Mouse (Mus musculus) forebrain, postnatal 0 days (tissue): ENCODE measurements at regions not wholly inside any gene's neighbourhood (a gene's known extent, or its start where the extent isn't known, plus 50 kb on each side); places are given as distances from the start of the nearest gene placed in this dataset.

Experiments
- ATAC-seq: fragments of 200-750 bp; cut with Nextera tagmentation; 2 replicates; pipeline ENCODE4 v1.8.0; 2017; ENCODE audit warnings: mild to moderate bottlenecking, moderate library complexity
- DNase-seq: peaks from one replicate; pipeline ENCODE4 v3.0.0-alpha.2; 2015
- H3K27ac ChIP-seq: fragments of 300-500 bp; sonication (generic); 2 replicates; pipeline ENCODE4 v1.5.1; 2014; ENCODE audit warnings: low read depth, mild to moderate bottlenecking, antibody characterized with exemption, low read length, moderate library complexity, mixed read lengths
- H3K27me3 ChIP-seq: fragments of 300-500 bp; sonication (generic); 2 replicates; pipeline ENCODE4 v1.6.1; 2014; ENCODE audit warnings: mild to moderate bottlenecking, low read length, mixed read lengths; ENCODE audit not compliant: insufficient read depth
- H3K36me3 ChIP-seq: fragments of 300-500 bp; sonication (generic); 2 replicates; pipeline ENCODE4 v1.6.1; 2014; ENCODE audit warnings: mild to moderate bottlenecking, moderate library complexity; ENCODE audit not compliant: insufficient read depth
- H3K4me1 ChIP-seq: fragments of 300-500 bp; sonication (generic); 2 replicates; pipeline ENCODE4 v1.6.1; 2014; ENCODE audit warnings: antibody characterized with exemption; ENCODE audit not compliant: insufficient read depth
- H3K4me2 ChIP-seq: fragments of 300-500 bp; sonication (generic); 2 replicates; pipeline ENCODE4 v1.6.1; 2014; ENCODE audit warnings: low read depth, mild to moderate bottlenecking, moderate library complexity
- H3K4me3 ChIP-seq: fragments of 300-500 bp; sonication (generic); 2 replicates; pipeline ENCODE4 v1.5.1; 2014; ENCODE audit warnings: low read depth, low read length, mixed read lengths
- H3K9ac ChIP-seq: fragments of 300-500 bp; sonication (generic); 2 replicates; pipeline ENCODE4 v1.6.1; 2014; ENCODE audit warnings: mild to moderate bottlenecking
- H3K9me3 ChIP-seq: fragments of 300-500 bp; sonication (generic); 2 replicates; pipeline ENCODE4 v1.6.1; 2016; ENCODE audit warnings: low read length
- CTCF ChIP-seq: sonication (generic); IDR thresholded peaks from 2 replicates; pipeline ENCODE4 v1.5.1; 2016; ENCODE audit warnings: antibody characterized with exemption, control low read depth, low read depth
- WGBS: fragments of 180-500 bp; shearing (Covaris S2); extraction: QIAGEN DNeasy Blood & Tissue Kit; methylation state at CpG from one replicate; pipeline ENCODE4 v1.1.7; 2014; 5-methylcytosine and 5-hydroxymethylcytosine counted together

DNA sequence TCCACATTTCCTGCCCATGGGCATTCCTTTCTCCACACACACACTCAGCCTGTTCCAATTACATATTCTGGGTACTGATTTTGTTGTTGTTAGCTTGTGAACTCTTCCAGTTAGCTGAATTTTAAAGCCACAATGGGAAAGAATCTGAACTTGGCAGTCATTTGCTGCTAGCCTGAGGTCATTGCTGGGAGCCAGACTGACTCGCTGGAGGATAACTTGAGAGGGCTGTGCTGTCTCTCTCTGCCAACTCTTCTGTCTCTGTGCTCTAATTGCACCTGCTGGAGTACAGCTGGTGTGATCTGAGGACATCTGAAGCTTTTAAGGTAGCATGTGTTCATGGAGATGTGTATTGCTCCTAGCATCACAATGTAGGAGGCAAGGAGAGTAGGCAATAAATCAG, 252.6 kb upstream of the Fam98a start:
- no peak overlapping the region for H3K4me2 ChIP-seq
- H3K27me3 ChIP-seq, result no peaks in the 10 kb centered on the region
- H3K4me1 ChIP-seq, result no peaks in the 10 kb centered on the region
- no peaks in the 10 kb centered on the region for H3K36me3 ChIP-seq
- no peak overlapping the region for H3K9ac ChIP-seq
- 21% methylated on average over 1 of the region's 1 CpGs for WGBS
- DNase-seq, result no peak
- H3K9me3 ChIP-seq, result no peaks in the 10 kb centered on the region
- no peak overlapping the region for H3K27ac ChIP-seq
- no peak for TF ChIP-seq CTCF
- H3K4me3 ChIP-seq, result no peak overlapping the region
- ATAC-seq, result peak; percentile 52; the same call in 1 of the 2 replicates

DNA sequence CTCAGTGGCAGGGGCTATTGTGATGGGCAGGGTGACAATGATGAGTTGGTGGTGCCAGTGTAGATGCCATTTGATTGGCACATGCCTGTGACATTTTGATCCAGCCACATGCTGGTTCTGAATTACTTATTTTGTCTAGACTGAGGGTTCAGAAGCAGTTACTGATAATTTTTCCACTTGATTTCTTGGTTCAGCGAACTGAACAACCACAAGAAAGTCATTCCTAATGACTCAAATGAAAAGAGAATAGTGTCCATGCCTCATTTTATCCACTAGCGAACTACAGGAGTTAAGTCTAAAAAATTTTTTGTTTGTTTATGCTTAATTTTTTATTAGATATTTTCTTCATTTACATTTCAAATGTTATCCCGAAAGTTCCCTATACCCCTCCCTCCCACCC, 244.6 kb upstream of the Fam98a start:
- WGBS, result 91% methylated on average over 3 of the region's 3 CpGs
- Histone ChIP-seq H3K36me3 (no peaks in the 10 kb centered on the region), H3K27ac (no peak overlapping the region), H3K9ac (no peak overlapping the region), H3K4me2 (no peak overlapping the region), H3K4me1 (no peaks in the 10 kb centered on the region), H3K9me3 (no peaks in the 10 kb centered on the region), H3K27me3 (no peaks in the 10 kb centered on the region), H3K4me3 (no peak overlapping the region)
- no peak for DNase-seq
- no peak for TF ChIP-seq CTCF
- ATAC-seq, result no peak

DNA sequence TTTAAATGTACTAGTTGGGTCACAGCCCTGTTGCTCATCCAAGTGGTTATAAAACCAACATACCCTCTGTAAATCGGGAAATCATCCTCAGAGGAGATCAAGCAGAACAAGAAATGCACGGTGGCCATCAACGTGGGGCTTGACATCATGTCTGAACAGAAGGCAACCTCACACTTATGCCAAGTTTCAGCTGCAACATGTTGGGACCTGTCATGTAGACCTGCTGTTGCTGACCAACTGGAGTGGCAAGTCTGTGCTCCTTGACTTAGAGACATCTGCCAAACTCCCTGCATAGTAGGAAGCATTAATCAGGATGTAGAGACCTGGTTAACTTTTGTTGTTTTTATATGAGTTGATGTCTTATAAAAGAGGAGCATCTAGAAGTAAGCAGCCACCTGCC, 244.0 kb upstream of the Fam98a start:
- no peaks in the 10 kb centered on the region for H3K36me3 ChIP-seq
- H3K4me3 ChIP-seq, result no peak overlapping the region
- no peaks in the 10 kb centered on the region for H3K9me3 ChIP-seq
- no peak overlapping the region for H3K9ac ChIP-seq
- no peak for DNase-seq
- no peak overlapping the region for H3K4me2 ChIP-seq
- H3K27me3 ChIP-seq, result no peaks in the 10 kb centered on the region
- 68% methylated on average over 3 of the region's 3 CpGs for WGBS
- TF ChIP-seq CTCF, result no peak
- no peak overlapping the region for H3K27ac ChIP-seq
- H3K4me1 ChIP-seq, result no peaks in the 10 kb centered on the region
- peak; percentile 76 for ATAC-seq

DNA sequence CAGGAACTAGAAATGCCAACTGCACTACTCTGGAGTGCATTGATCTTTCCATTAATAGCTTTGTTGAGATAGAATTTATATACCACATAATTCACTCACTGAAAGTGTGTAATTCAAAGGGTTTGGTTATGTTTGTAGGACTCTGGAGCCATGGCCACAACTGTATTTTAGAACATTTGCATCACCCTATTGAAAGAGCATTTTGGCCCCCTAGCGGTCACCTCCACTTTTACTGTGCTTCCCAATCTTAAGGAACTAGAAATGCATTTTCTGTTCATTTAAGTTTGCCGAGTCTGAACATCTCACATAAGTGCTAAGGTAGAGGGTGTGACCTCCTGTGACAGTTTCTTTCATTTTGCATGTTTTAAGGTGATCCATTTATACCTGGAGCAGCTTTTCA, 228.0 kb upstream of the Fam98a start:
- Histone ChIP-seq H3K9ac (no peak overlapping the region), H3K4me3 (no peak overlapping the region), H3K27me3 (no peaks in the 10 kb centered on the region), H3K4me2 (no peak overlapping the region), H3K27ac (no peak overlapping the region), H3K4me1 (0 out of 2 replicates have a peak, but pooled peaks cover 3% of the 10 kb centered on the region), H3K36me3 (no peaks in the 10 kb centered on the region), H3K9me3 (no peaks in the 10 kb centered on the region)
- DNase-seq, result no peak
- ATAC-seq, result no peak
- TF ChIP-seq CTCF, result peak; percentile 31
- WGBS, result 55% methylated on average over 2 of the region's 2 CpGs

DNA sequence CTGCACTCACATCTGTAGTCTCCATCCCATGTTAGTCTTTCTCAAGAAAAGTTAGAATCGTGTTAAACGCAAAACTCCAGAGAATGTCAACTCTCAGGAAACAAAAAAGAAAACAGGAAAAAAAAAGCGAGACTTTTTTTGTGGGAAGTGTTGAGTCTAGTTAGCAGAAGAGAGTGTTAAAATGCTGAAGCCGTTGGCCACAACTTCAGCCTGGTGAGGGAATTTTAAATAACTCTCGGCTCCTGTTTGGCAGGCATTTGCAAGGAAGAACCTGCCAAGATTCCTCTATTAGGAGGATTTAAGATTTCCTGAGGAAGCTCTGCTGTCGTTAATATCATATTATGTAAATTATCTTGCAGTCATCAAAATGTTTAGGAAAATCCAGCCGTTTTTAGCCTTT, 224.9 kb upstream of the Fam98a start:
- no peaks in the 10 kb centered on the region for H3K9me3 ChIP-seq
- H3K36me3 ChIP-seq, result no peaks in the 10 kb centered on the region
- no peak overlapping the region for H3K9ac ChIP-seq
- H3K27ac ChIP-seq, result no peak overlapping the region
- no peak overlapping the region for H3K4me3 ChIP-seq
- 0 out of 2 replicates have a peak, but pooled peaks cover 3% of the 10 kb centered on the region for H3K4me1 ChIP-seq
- ATAC-seq (no peak), DNase-seq (peak; percentile 48)
- no peak for TF ChIP-seq CTCF
- 42% methylated on average over 7 of the region's 7 CpGs for WGBS
- no peaks in the 10 kb centered on the region for H3K27me3 ChIP-seq
- no peak overlapping the region for H3K4me2 ChIP-seq

DNA sequence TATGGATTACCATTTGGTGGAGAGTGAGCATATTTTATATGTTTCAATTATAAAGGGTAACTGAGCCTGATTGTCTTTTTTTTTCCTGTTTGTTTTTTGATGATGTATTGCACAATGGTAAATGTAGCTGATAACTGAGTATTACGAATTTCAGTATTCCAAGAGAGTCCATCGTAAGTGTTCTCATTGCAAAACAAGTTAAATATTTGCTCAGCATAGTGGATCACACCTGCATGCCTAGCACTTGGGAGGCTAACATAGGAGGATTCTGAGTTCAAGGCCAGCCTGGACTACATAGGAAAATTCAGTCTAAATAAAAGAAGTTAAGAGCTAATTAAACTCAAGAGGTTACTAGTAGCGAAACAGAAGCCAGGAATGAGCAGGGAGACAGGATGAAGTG, 223.8 kb upstream of the Fam98a start:
- no peak overlapping the region for H3K9ac ChIP-seq
- H3K27ac ChIP-seq, result no peak overlapping the region
- H3K4me1 ChIP-seq, result 0 out of 2 replicates have a peak, but pooled peaks cover 3% of the 10 kb centered on the region
- ATAC-seq, result no peak
- no peak for TF ChIP-seq CTCF
- H3K4me2 ChIP-seq, result no peak overlapping the region
- WGBS, result 90% methylated on average over 3 of the region's 3 CpGs
- H3K27me3 ChIP-seq, result no peaks in the 10 kb centered on the region
- no peaks in the 10 kb centered on the region for H3K36me3 ChIP-seq
- DNase-seq, result no peak
- no peaks in the 10 kb centered on the region for H3K9me3 ChIP-seq
- H3K4me3 ChIP-seq, result no peak overlapping the region

DNA sequence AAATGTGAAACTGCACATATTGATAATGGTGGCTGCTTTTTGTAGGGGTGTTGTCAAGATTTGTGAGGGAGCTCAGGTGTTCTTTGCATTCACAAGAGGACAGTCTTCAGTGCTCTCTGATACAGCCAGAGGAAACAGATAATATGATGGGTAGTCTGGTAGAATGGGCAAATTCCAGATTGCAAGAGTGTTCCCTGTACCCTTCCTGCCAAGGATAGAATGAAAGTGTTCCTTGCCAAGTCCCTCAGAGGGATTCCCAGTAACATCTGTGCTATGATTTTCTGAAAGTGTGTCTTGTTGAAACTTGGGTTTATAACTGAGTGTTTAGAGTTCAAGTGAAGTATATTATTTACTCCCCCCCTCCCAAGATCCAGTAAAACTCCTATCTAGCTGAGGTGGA, 221.1 kb upstream of the Fam98a start:
- DNase-seq, result no peak
- 0 out of 2 replicates have a peak, but pooled peaks cover 3% of the 10 kb centered on the region for H3K4me1 ChIP-seq

DNA sequence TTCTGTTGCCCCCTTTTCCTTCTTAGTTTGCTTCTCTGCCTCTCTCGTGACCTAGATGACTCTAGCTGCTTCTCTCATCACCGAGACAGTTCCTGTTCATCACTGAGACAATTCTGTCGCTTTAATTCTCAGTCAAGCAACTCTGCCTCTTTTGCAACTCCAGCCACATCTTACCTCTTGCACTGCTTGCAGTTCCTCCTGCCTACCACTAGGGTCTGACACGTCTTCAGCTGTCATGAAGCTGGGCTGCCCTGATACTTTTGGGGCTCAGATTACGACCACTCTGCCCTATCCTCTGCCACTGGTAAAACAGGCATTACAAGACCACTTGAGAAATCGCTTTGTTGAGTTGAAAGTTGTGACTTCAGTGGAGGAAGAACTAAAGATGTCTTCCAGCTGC, 216.9 kb upstream of the Fam98a start:
- 90% methylated on average over 6 of the region's 6 CpGs for WGBS
- no peaks in the 10 kb centered on the region for H3K27me3 ChIP-seq
- TF ChIP-seq CTCF, result no peak

More for the DNA sequence above, 221.1 kb upstream of the Fam98a start:
- ATAC-seq, result no peak
- no peak overlapping the region for H3K4me3 ChIP-seq
- no peak overlapping the region for H3K9ac ChIP-seq
- H3K27me3 ChIP-seq, result no peaks in the 10 kb centered on the region
- H3K36me3 ChIP-seq, result no peaks in the 10 kb centered on the region
- no peak for TF ChIP-seq CTCF
- H3K4me2 ChIP-seq, result no peak overlapping the region
- H3K27ac ChIP-seq, result no peak overlapping the region
- H3K9me3 ChIP-seq, result no peaks in the 10 kb centered on the region

More for the DNA sequence above, 216.9 kb upstream of the Fam98a start:
- DNase-seq (no peak), ATAC-seq (no peak)
- H3K27ac ChIP-seq, result no peak overlapping the region
- H3K36me3 ChIP-seq, result no peaks in the 10 kb centered on the region
- no peaks in the 10 kb centered on the region for H3K4me1 ChIP-seq
- no peak overlapping the region for H3K4me3 ChIP-seq
- no peak overlapping the region for H3K4me2 ChIP-seq
- H3K9me3 ChIP-seq, result no peaks in the 10 kb centered on the region
- no peak overlapping the region for H3K9ac ChIP-seq
